Mouse (Mus musculus): ENCODE measurements around the gene 5730596B20Rik.

The 5730596B20Rik gene

GRCm38 (mm10) chr6:52197271-52197670 is 20.0 kb downstream of the 5730596B20Rik start:
- peak; percentile 86 for DNase-seq (ENCODE audit: low spot score)

- no peak for DNase-seq (ENCODE audit: low spot score)
Observed at GRCm38 (mm10) chr6:52200073-52200750, 22.9 kb downstream of the 5730596B20Rik start.

- no peak for DNase-seq (ENCODE audit: low spot score)
Observed at GRCm38 (mm10) chr6:52200751-52201250, 23.5 kb downstream of the 5730596B20Rik start.

- DNase-seq (ENCODE audit: low spot score) = no peak
Observed at GRCm38 (mm10) chr6:52201269-52201668, 24.0 kb downstream of the 5730596B20Rik start.

GRCm38 (mm10) chr6:52202362-52203120 is 25.2 kb downstream of the 5730596B20Rik start:
- no peak for DNase-seq (ENCODE audit: low spot score)

- no peak for DNase-seq (ENCODE audit: low spot score)
Observed at GRCm38 (mm10) chr6:52203121-52203370, 25.7 kb downstream of the 5730596B20Rik start.

GRCm38 (mm10) chr6:52203371-52204049 is 26.2 kb downstream of the 5730596B20Rik start:
- no peak for DNase-seq (ENCODE audit: low spot score)

GRCm38 (mm10) chr6:52204050-52204752 is 26.9 kb downstream of the 5730596B20Rik start, which contains the start of gene Hoxa5:
TSS of gene Hoxa5 (minus strand) at chr6:52204587.
- DNase-seq (ENCODE audit: low spot score) = peak; percentile 91

GRCm38 (mm10) chr6:52205221-52205620 is 27.9 kb downstream of the 5730596B20Rik start:
- no peak for DNase-seq (ENCODE audit: low spot score)

- no peak for DNase-seq (ENCODE audit: low spot score)
Observed at GRCm38 (mm10) chr6:52205638-52206621, 28.6 kb downstream of the 5730596B20Rik start.

GRCm38 (mm10) chr6:52206882-52207683 is 29.8 kb downstream of the 5730596B20Rik start:
- no peak for DNase-seq (ENCODE audit: low spot score)

GRCm38 (mm10) chr6:52207684-52207976 is 30.3 kb downstream of the 5730596B20Rik start:
- no peak for DNase-seq (ENCODE audit: low spot score)

GRCm38 (mm10) chr6:52208072-52208867 is 31.0 kb downstream of the 5730596B20Rik start, which contains the start of gene Hoxa6:
TSS of gene Hoxa6 (minus strand) at chr6:52208722.
- no peak for DNase-seq (ENCODE audit: low spot score)

- DNase-seq (ENCODE audit: low spot score) = no peak
Observed at GRCm38 (mm10) chr6:52208868-52209684, 31.8 kb downstream of the 5730596B20Rik start.

- DNase-seq (ENCODE audit: low spot score) = no peak
Observed at GRCm38 (mm10) chr6:52209685-52210046, 32.4 kb downstream of the 5730596B20Rik start.

- peak; percentile 87 for DNase-seq (ENCODE audit: low spot score)
Observed at GRCm38 (mm10) chr6:52211170-52211935, 34.1 kb downstream of the 5730596B20Rik start.

GRCm38 (mm10) chr6:52211961-52212360 is 34.7 kb downstream of the 5730596B20Rik start:
- DNase-seq (ENCODE audit: low spot score) = no peak

Measured in embryo, embryonic 10 days (tissue).